Mouse (Mus musculus) urinary bladder, adult 2 months (tissue): Measurements from ENCODE around the gene 1700017N19Rik. TPM values are rescaled to one million over a fixed set of nuclear protein-coding genes. Genes with fewer than 3 reads are reported as not detected.
A peak's percentile ranks its signal among the peaks of the same experiment; 100 is the strongest.
"Not testable (repeated sequence)": the region's sequence is repeated elsewhere in the genome, so short reads cannot be mapped to it uniquely, and the experiment has no call there.

Experiments
- DNase-seq: peaks from one replicate; pipeline ENCODE4 v3.0.0; 2022; ENCODE audit warnings: low spot score
- polyA plus RNA-seq: library from polyadenylated mRNA; depleted of rRNA; stranded (reverse); fragments of >200 nt; gene quantifications from 2 replicates; pipeline ENCODE4 v1.2.3, GENCODE M21; 2012; rRNA removed

The 1700017N19Rik gene
- polyA plus RNA-seq: not detected in 2 replicates

DNA sequence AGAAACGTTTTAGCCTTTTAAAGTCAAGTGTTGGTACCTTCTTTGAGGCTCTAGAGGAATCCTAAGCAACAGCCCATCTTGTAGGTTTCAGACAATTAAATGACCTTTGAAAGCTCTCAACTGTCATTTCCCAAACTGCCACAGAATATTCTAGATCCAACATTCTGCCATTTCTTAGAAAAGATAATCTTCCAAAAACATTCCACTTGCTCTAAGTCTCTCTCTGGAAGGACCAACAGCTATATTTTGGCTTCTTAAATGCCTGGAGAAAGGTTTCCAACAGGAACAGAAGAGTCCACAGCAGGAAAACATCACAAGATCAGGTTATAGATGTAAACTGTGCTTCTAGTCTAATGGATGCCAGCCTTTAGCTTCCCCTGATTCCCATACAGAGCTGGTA is at the start of gene 1700017N19Rik, which contains the start of gene 4930430F08Rik:
Gene 1700017N19Rik, plus strand, starts transcription at position 162 of the 400 bp plus-strand sequence.
Gene 4930430F08Rik, minus strand, starts transcription at position 101 of the 400 bp plus-strand sequence.
- DNase-seq: no peak

DNA sequence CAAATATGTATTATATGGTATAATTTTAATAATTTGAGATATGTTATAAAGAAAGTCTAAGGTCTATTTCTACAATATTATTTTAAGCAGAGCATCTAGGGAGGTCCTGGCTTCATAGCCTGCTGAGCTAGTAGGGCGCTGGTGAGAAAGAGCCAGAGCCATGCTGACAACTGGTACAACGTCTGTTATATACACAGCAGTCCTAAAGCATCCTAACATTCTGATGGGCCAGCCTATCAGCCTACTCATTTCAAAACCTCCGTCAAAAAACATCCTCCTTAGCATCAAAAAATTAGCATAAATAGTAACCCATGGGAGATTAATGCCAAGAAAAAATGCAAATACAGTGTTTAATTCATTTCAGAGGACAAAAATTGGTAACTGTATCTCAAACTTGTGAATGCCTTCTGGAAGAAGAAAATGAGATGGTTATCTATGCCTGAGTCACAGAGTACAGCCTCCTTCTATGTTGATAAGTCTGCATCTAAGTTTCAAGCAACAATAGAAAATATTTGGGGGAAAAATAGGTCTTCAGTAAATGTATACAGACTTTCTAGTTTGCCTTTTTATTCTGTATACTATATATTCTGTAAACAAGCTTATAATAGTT is 33.6 kb upstream of the 1700017N19Rik start:
- DNase-seq: no peak

DNA sequence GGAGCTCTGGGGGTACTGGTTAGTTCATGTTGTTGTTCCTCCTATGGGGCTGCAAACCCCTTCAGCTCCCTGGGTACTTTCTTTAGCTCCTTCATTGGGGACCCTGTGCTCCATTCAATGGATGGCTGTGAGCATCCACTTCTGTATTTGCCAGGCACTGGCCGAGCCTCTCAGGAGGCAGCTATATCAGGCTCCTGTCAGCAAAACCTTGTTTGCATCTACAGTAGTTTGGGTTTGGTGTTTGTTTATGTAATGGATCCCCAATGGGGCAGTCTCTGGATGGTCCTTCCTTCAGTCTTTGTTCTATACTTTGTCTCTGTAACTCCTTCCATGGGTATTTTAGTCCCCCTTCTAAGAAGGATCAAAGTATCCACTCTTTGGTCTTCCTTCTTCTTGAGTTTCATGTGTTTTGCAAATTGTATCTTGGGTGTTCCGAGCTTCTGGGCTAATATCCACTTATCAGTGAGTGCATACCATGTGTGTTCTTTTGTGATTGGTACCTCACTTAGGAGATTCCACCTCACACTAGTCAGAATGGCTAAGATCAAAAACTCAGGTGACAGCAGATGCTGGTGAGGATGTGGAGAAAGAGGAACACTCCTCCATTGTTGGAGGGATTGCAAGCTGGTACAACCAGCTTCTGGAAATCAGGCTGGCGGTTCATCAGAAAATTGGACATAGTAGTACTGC is 29.9 kb upstream of the 1700017N19Rik start:
- not testable (repeated sequence) for DNase-seq

DNA sequence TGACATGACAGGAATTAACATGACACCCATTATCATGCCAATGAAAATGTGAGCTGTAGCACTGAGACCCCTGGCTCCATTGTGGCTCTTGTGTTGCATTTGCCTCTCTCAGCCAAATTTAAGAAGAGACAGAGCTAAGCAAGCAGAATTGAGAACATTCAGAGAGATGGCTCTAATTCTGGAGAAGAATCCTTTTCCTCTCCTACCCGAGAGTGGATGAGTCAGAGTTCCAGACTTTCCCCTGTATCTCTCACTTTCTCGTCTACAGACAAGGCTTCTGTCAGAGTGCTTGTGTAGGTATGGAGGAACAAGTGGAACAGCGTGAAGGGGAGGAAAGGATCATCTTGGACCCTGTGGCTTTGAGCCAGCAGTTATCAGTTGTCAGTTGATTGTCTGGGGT is 26.2 kb upstream of the 1700017N19Rik start:
- DNase-seq: no peak

DNA sequence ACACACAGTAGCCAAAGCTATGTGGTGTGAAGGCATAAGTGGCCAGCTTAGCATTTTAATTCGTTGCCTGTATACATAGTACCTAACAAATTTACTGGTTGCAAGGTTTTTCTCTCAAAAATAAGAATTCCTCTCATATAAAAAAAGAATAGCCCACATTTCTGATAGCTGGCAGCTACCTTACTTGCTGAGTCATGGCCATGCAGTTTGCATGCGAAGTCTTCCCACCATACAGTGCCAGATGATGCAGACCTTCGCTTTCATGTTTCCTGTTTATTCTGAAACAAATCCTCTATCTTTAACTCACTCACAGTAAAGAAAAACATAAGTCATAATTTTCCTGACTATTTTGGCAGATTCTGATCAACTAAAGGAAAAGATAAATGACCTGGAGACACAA is 18.6 kb upstream of the 1700017N19Rik start:
- DNase-seq: no peak

DNA sequence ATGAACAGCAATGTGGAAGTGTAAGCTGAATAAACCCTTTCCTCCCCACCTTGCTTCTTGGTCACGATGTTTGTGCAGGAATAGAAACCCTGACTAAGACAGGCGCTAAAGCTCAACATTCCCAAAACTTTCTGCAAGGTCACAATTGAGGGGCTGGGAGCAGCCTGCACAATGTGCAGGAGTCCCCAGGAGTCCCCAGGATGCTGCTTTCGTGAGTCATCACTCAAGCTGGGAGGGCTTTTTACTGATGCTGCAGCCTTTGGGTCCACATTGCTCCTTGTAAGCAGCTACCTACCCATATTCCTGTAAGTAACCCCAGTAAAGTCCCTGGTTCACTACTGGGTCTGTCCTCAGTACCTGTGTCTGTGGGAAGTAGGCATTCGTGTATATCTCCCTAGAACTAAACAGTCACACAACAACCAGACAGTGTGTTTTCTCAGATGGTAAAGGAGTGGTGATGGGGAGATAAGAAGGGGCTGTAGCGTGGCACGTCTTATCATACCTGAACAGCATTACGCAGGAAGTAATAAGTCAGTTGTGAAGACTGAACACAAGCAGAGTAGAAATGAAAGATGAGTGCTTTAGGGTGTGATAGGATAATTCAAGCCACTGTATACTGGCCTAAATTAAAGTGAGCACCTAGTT is 15.7 kb upstream of the 1700017N19Rik start:
- no peak for DNase-seq

DNA sequence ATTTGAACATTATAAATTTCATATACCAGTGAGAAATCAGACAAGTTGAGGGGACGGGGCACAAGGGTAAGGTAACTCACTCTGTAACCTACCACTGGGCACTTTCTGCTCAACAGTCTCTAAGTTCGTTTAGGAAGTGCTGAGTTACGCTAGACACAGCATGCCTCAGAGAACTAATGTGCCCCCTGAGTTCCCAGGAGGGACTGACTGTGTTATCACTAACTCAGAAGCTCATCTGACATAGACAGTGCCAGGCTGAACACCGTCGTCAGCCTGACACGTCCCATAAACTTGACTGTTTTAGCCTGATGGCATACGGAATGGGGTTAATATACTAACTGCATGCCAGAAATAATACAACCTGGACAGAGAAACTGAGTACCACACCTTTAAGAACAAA is 15.0 kb upstream of the 1700017N19Rik start:
- no peak for DNase-seq

DNA sequence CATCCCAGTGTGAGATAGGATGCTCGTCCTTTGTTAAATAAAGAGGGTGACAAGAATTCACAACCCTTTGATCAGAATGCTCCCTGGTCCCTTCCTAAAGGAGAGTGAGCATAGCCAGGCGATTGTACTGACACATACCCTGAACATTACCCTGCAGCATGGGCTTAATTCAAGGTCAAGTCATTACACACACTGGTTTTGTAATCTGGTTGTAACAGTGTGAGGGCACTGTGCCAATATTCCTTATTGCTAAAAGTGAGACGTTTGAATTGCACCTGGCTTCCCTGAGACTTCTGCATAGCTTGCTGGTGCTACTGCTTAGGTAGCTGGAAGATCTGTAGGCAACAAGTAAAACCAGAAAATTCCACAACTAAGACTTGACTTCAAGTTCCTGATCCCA is 6.1 kb upstream of the 1700017N19Rik start:
- DNase-seq: no peak

DNA sequence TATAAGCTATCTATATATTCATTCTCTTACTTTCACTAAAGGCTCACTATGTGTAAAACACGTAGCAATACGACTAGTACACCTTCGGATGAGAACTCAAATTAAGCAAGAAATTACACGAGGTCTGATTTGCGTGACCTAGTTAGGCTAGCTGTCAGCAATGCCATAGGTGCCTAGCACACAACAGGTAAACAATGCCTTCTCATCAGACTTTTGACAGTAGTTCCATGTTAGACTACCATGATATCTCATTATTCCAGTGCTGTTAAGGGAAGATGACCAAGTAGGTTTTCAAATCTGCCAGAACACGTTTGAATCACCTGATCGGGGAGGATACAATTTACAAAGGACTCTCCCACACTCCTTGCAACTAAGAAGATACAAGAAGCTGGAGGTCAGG is 1.8 kb upstream of the 1700017N19Rik start:
- DNase-seq: no peak

DNA sequence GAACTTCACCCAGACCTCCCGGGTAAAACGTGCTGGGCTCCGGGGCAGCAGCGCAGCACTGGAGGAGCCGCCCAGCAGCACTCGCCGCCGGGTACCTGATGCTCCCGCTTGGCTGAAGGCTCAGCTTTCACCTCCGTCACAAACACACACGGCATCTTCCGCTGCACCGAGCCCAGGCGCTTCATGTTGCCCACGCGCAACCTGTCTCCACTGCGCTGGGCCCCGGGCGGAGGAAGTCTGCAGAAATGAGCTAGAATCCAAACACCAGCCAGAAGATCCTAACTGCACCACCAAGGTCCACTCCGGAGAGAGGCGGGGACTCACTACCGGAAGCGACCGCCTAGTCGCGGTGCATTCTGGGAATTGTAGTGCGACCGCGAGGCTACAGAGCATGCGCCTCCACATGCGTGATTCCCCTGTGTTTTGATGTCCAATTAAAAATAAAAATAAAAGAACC is 1.3 kb upstream of the 1700017N19Rik start:
- DNase-seq: peak; percentile 60

DNA sequence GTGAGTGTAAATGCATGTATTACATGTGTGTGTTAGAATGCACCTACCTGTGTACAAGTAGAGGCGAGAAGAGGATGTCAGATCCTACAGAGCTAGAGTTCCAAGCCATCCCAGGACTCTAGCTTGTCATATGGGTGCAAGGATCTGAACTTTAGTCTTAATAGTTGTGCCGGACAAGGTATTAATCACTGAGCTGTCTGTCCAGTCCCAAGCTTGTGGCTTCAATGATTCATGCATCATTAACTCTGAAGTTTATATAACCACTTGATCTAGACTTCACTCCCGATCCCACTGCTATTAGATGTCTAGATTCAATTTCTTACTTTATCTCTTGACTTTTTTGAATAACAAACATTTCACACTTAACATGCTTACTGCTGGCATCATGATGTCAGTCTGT is 8.1 kb downstream of the 1700017N19Rik start:
- DNase-seq: no peak

DNA sequence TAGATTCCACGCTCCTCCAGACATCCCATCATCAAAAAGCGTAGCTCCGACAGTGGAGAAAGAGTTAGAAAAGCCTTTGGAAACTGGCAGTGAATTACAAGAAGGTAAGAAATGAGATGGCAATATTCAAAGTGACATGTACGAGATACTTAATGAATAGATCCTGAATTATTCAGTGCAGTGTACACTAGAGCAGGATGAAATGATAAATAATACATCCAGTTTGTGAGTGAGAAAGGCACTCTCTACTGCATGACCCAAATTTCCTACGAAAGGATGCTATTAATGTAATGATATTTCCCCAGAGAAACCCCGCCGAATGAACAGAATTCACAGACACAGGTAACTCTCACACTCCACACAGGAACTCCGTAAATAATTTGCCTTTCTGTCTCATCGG is 13.2 kb downstream of the 1700017N19Rik start:
- no peak for DNase-seq

DNA sequence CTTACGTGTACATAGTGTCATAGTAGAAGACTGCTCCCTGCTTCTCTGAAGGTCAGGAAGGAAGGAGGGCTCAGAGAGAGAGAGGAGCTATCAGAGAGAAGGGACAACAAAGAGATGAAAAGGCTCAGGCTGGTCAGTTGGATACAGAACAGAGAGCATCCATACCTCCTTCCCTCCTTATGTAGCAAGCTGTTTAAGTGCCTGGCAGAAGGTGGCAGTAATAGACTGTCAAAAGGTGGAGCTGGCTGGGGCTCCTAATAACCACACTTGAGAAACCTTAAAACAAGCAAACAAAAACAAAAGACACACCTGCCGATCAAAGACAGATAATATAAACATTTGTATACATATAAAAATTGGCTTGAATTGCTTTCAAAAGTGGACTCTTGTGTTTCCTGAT is 14.0 kb downstream of the 1700017N19Rik start:
- DNase-seq: no peak

DNA sequence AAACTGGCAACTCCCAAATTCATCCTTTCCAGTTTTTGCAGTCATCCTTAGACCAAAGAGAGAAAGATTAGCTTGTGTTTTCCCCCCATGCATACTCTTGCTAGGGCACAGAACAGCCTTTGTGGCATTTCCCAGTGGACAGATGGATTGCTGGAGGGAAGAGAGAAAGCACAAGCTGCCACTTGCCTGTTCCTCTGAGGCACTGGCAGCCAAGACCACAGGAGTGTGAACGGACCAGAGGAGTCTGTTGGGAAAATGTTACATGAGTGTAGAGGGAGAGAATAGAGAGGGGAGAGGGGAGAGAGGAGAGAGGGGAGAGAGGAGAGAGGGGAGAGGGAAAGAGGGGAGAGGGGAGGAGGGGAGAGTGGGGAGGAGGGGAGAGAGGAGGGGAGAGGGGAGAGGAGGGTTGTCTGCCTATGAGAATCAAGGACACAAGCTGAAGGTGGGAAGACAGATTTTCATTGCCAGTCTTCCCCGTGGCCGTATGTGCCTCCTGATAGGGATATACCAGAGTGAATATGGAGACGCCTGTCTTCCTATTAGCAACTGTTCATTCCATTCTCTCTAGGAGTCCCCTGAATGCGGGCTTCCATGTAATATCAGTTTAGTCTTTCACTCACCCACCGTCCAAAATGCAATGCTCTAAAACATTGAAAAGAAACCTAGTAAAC is 27.1 kb downstream of the 1700017N19Rik start:
- DNase-seq: no peak

DNA sequence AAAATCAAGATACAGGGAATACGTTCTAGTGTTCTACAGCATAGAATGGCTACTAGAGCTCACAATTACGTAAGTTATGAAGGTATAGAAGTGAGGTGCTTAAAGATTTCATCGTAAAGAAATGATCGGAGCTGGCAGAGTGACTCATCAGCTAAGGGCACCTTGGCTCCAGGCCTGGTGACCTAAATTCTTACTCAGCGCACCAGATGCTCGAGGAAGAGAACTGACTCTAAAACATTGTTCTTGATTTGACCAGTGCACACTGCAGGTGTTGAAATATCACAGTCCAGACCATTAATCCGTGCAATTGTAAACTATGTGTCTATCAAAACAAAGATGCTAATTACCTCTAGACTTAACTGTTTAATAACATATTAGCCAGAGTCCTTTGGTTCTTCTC is 29.2 kb downstream of the 1700017N19Rik start:
- DNase-seq: no peak

DNA sequence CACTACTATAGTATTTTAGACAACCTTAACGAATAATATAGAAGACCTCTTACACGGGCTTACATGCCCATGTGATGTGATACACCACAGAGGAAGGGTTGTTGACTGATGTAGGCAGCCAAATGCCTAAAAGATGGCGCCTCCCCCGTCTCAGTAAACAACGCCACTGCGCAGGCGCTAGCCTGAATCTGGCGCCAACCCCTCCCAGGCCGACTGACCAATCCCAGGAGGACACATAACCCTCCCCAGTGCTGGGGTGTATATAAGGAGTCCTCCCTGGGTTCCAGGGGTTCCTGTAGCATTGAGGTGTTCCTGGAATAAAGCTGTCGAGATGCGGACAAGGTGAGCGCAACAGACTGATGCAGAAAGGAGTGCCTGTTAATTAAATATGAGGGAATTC is 29.8 kb downstream of the 1700017N19Rik start:
- no peak for DNase-seq

DNA sequence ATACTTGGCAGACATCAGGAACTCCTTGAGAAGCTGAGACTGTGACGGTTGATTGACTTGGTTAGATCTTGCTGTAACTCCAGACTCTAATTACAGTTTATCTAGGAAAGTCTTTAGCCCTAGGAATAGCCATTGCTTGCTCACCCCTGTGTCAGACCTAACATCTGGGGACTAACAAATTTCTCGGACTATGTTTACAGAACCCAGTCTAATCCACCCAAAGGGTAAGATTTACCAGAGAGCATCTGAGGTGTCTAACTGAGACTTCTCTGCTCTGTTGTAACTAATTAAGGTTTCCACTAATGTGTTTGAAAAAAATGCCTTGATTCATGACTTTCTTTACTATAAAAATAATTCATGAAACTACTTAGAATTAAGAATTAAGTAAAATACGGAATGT is 32.2 kb downstream of the 1700017N19Rik start:
- DNase-seq: no peak

DNA sequence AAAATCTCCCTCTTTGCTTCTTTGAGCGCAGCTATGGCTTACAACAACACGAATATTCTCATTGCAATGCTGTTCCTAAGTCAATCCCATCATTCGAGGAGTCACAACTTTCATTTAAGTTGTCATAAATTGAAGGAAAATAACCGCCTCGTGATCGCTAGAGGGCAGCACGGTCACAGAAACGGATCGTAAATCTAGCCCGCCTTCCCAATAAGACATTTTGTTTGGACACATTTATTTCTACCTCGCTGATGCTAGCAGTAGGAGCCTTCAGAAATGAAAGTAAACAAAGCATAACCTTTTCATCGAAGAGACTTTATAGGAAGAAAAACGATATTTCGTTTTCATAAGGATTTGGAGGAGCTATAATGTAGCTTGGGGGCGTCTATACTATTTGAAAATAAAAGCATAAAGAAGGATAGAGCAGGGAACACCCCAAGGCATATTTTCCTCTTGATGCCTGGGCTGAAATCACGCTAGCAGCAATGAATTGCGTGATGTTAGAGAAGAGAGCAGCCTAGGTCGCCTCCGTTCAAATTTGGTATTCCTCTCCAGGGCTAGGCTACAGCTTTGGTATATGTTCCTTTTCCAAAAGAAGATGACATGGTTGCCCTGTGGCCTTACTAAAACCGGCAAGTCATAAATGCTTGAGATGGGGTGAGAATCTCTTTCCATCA is 39.6 kb downstream of the 1700017N19Rik start:
- DNase-seq: no peak

DNA sequence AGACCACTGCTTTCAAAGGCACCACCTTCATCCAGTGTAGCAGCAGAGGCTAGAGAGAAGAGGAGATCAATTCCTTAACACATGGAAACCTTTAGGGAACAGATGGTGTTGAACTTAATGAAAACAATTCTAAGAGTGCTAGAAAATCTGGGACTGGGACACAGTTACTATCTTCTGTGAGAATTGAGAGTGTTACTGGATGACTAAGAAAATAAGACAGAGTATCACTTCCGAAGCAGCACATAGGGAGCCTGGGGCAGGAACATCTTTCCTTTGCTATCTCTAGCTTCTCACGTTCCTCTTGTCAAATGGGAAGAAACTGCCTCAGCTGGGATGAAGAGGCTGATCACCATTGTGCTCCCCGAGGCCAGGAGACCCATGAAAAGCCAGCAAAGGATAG is 52.6 kb downstream of the 1700017N19Rik start:
- no peak for DNase-seq

DNA sequence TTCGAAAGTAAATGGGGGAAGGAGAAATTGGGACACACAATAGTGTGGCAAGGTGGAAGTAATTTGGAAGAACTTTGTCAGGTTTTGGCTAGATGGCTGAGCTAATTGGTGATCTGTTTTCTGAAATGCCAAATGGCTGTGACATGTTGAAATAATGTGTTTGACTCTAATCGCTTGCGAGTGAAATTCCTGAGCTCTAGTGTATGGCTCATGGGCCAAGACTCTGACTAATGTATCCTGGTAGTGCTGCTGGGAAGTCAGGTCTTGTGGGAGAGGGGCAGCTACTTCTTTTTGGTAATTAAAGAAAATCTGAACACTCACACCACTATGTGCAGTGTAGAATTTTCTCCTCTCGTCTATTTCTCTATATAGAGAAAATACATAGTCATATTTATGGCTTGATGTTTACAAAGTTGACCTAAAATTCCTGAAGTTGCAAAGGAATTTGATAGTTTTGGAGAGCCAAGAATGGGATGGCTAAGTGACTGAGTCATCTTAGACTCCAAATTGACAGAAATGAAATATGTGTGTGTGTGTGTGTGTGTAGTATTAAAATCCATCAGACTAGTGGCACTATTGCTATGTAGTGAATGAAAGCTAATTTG is 55.1 kb downstream of the 1700017N19Rik start:
- DNase-seq: no peak

DNA sequence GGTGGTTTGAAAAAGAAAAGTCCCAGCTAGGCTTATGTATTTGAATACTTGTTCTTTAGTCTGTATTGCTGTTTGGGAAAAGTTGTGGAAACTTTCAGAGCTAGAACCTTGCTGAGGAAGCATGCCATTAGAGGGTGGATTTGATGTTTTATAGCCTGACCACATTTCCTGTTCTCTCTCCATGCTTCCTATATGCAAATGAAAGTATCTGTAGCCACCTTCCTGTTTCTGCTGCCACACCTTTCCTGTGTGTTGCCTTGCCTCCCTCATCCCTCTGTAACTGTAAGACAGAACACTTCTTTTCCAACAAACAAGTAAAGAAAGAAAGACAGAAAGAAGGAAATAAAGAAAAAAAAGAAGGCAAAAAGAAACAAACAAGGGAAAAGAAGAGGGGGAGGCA is 63.9 kb downstream of the 1700017N19Rik start:
- no peak for DNase-seq
